Comparison of ENCODE assay signal across 8 mouse cellular contexts in genomic region chr19:25395035-25395434, GRCm38 (mm10).
DNase-seq lines count a peak whose midpoint lies in the region; ATAC-seq and TF ChIP-seq lines count a peak whose summit lies in the region.

No protein-coding gene starts in this region.

- H3K9me3 ChIP-seq in intestine, embryonic 16.5 days (ENCODE audit: control insufficient read depth, low read length), result no peaks in the 10 kb centered on the region

- no peaks in the 10 kb centered on the region for H3K79me2 ChIP-seq in heart, adult 2 months (replicated peaks; ENCODE audit: control insufficient read depth, insufficient read depth, low read length)

- H3K27me3 ChIP-seq in heart, adult 2 months (ENCODE audit: control insufficient read depth, insufficient read depth, low read length), result no peaks in the 10 kb centered on the region
- H3K27me3 ChIP-seq in intestine, embryonic 16.5 days (replicated peaks; ENCODE audit: control insufficient read depth, insufficient read depth, low read length), result no peaks in the 10 kb centered on the region

- H3K4me3 ChIP-seq in heart, adult 2 months, result peak overlapping the region; percentile 19
- H3K4me3 ChIP-seq in intestine, embryonic 16.5 days (ENCODE audit: low read length), result no peak overlapping the region

- 4% methylated on average over 10 of the region's 10 CpGs for WGBS in heart, adult 2 months
- WGBS in intestine, embryonic 16.5 days, result 22% methylated on average over 10 of the region's 10 CpGs

- peak overlapping the region; percentile 33; the same call in 1 of the 2 replicates for H3K4me2 ChIP-seq in intestine, embryonic 16.5 days (ENCODE audit: low read depth, low read length)

- TF ChIP-seq EP300 in heart, adult 2 months (IDR thresholded peaks at IDR 0.05; ENCODE audit: insufficient read depth, low read depth, low read length), result no peak

- TF ChIP-seq CTCF in heart, adult 2 months (IDR thresholded peaks at IDR 0.05), result no peak

- intact Hi-C loops in heart, adult 2 months (cut with DNase I), result no loop called here

- DNase-seq in adrenal gland, postnatal 14 days, result peak; percentile 45
- DNase-seq in adrenal gland, adult 18-20 months (ENCODE audit: low spot score in 2 of 2), result no peak
- peak; percentile 54 for DNase-seq in embryo, embryonic 10 days (ENCODE audit: low spot score)
- peak; percentile 60 to 73 for DNase-seq in heart, adult 2 months
- DNase-seq in lung, postnatal 10 days, result peak; percentile 84
- DNase-seq in B cell, adult 2 months, result no peak
- no peak for DNase-seq in urinary bladder, postnatal 10 days (ENCODE audit: low spot score)

- TF ChIP-seq POLR2A in heart, adult 2 months (IDR thresholded peaks at IDR 0.05; ENCODE audit: insufficient read depth, low read depth, low read length), result no peak

- H3K27ac ChIP-seq in heart, adult 2 months, result peak overlapping the region; percentile 82
- peak overlapping the region; percentile 49 for H3K27ac ChIP-seq in intestine, embryonic 16.5 days (ENCODE audit: low read length)

- H3K36me3 ChIP-seq in heart, adult 2 months (ENCODE audit: control insufficient read depth, insufficient read depth, low read length), result no peaks in the 10 kb centered on the region
- no peaks in the 10 kb centered on the region for H3K36me3 ChIP-seq in intestine, embryonic 16.5 days (ENCODE audit: control insufficient read depth, insufficient read depth, low read length)

- H3K9ac ChIP-seq in heart, adult 2 months (ENCODE audit: low read depth, low read length), result peak overlapping the region; percentile 43; the same call in 1 of the 2 replicates
- H3K9ac ChIP-seq in intestine, embryonic 16.5 days (ENCODE audit: low read depth, low read length), result no peak overlapping the region

- peaks cover 8% of the 10 kb centered on the region for H3K4me1 ChIP-seq in heart, adult 2 months (ENCODE audit: control insufficient read depth, insufficient read depth, low read length)
- H3K4me1 ChIP-seq in intestine, embryonic 16.5 days (ENCODE audit: control insufficient read depth, insufficient read depth, low read length), result peaks cover 9% of the 10 kb centered on the region

- ATAC-seq in intestine, embryonic 16.5 days, result peak; percentile 59

Comparison
In these comparisons a context has a peak if more than half of its experiments do, and no peak if none do; other contexts are left out.
1. DNase-seq: peak in adrenal gland, postnatal 14 days (single experiment), embryo, embryonic 10 days (single experiment), heart, adult 2 months (2 of 2) and lung, postnatal 10 days (single experiment); none in adrenal gland, adult 18-20 months (0 of 2), B cell, adult 2 months (0 of 2) and urinary bladder, postnatal 10 days (single experiment).